Mouse (Mus musculus) forebrain, embryonic 14.5 days (tissue): ENCODE results near the gene Sp9. TPM values are rescaled to one million over a fixed set of nuclear protein-coding genes. Genes with fewer than 3 reads are reported as not detected.

Experiments used
- ATAC-seq: fragments of 200-750 bp; cut with Nextera tagmentation; 2 replicates; pipeline ENCODE4 v1.8.0; 2017; ENCODE audit warnings: mild to moderate bottlenecking, moderate library complexity
- DNase-seq: peaks from one replicate; pipeline ENCODE4 v3.0.0-alpha.2; 2015; ENCODE audit warnings: low spot score
- H3K27ac ChIP-seq: fragments of 300-500 bp; sonication (generic); 2 replicates; pipeline ENCODE4 v1.5.1; 2014; ENCODE audit warnings: low read depth, mild to moderate bottlenecking, control low read depth, low read length, moderate library complexity
- H3K27me3 ChIP-seq: fragments of 300-500 bp; sonication (generic); replicated peaks from 2 replicates; pipeline ENCODE4 v1.6.1; 2014; ENCODE audit warnings: low read length, control low read depth, mixed read lengths; ENCODE audit not compliant: control insufficient read depth, insufficient read depth
- H3K36me3 ChIP-seq: fragments of 300-500 bp; sonication (generic); 2 replicates; pipeline ENCODE4 v1.6.1; 2014; ENCODE audit warnings: low read length, control low read depth; ENCODE audit not compliant: control insufficient read depth, insufficient read depth
- H3K4me1 ChIP-seq: fragments of 300-500 bp; sonication (generic); 2 replicates; pipeline ENCODE4 v1.6.1; 2014; ENCODE audit warnings: antibody characterized with exemption, low read length, control low read depth; ENCODE audit not compliant: control insufficient read depth, insufficient read depth
- H3K4me2 ChIP-seq: fragments of 300-500 bp; sonication (generic); 2 replicates; pipeline ENCODE4 v1.6.1; 2014; ENCODE audit warnings: mild to moderate bottlenecking, control low read depth, low read length
- H3K4me3 ChIP-seq: fragments of 300-500 bp; sonication (generic); 2 replicates; pipeline ENCODE4 v1.5.1; 2014; ENCODE audit warnings: low read depth, low read length, control low read depth
- H3K9ac ChIP-seq: fragments of 300-500 bp; sonication (generic); 2 replicates; pipeline ENCODE4 v1.6.1; 2014; ENCODE audit warnings: mild to moderate bottlenecking, low read length, control low read depth, moderate library complexity
- H3K9me3 ChIP-seq: fragments of 300-500 bp; sonication (generic); replicated peaks from 2 replicates; pipeline ENCODE4 v1.6.1; 2016; ENCODE audit warnings: low read length, control low read depth, mixed read lengths; ENCODE audit not compliant: control insufficient read depth
- WGBS: fragments of 180-500 bp; shearing (Covaris S2); extraction: QIAGEN DNeasy Blood & Tissue Kit; methylation state at CpG from one replicate; pipeline ENCODE4 v1.1.7; 2014; 5-methylcytosine and 5-hydroxymethylcytosine counted together
- polyA plus RNA-seq: library from polyadenylated mRNA; unstranded; fragments of >200 nt; fragmentation: Nextera tagmentation; extraction: Ambion mirVana; gene quantifications from 2 replicates; pipeline ENCODE4 v1.2.1, GENCODE M21; 2014

Sp9 gene
- polyA plus RNA-seq, 1 experiment from 2014 or later, result 10.9 TPM

DNA sequence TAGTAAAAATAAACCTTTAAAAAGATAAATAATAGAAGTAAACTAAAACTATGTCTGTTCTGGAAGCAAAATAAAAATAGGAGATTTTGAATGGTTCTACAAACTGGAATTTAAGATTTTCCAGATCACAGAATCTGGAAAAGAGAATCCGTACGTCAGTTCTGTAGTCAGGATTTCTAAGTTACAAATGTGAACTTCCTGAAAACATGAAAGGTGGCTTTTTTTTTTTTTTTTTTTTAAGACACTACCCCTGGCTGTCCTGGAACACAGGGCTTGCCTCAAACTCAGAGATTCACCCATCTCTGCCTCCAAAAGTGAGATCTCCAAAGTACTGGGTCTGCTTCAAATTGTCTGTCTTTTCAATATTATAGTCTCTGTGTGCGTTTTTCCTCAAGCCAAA lies 42.6 kb downstream of the Sp9 start:
- ATAC-seq (no peak), DNase-seq (no peak)
- Histone ChIP-seq H3K4me2 (no peak overlapping the region), H3K27me3 (no peaks in the 10 kb centered on the region), H3K4me3 (no peak overlapping the region), H3K36me3 (peaks cover 10% of the 10 kb centered on the region; the same call in 1 of the 2 replicates), H3K4me1 (peaks cover 9% of the 10 kb centered on the region; the same call in 1 of the 2 replicates), H3K9me3 (no peaks in the 10 kb centered on the region), H3K27ac (no peak overlapping the region), H3K9ac (no peak overlapping the region)
- 96% methylated on average over 3 of the region's 3 CpGs for WGBS

- H3K27ac ChIP-seq, result no peak overlapping the region
- WGBS, result 90% methylated on average over 9 of the region's 9 CpGs
- no peak for ATAC-seq
Observed at GRCm38 (mm10) chr2:73317426-73317825, 45.7 kb downstream of the Sp9 start.

DNA sequence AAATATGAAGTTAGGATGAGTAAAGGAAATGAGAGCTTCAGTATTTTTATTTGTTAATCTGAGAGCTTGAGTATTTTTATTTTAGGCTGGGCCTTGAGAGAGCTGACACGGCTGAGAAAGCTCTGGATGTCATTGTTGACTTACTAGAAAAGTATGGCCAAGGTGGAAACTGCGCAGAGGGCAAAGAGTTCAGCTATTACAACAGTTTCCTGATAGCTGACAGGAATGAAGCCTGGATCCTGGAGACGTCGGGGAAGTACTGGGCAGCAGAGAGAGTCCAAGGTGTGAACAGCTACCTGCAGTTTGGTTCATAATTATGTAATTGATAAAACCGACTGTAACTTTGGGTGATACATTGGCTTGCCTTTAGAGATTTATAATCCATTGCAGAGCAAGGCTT lies 47.5 kb downstream of the Sp9 start:
- Histone ChIP-seq H3K9me3 (no peaks in the 10 kb centered on the region), H3K4me3 (no peak overlapping the region), H3K36me3 (no peaks in the 10 kb centered on the region), H3K9ac (no peak overlapping the region), H3K4me1 (no peaks in the 10 kb centered on the region), H3K27me3 (no peaks in the 10 kb centered on the region), H3K4me2 (no peak overlapping the region), H3K27ac (no peak overlapping the region)
- no peak for ATAC-seq
- DNase-seq, result no peak
- WGBS, result 90% methylated on average over 5 of the region's 5 CpGs

More at GRCm38 (mm10) chr2:73317426-73317825, 45.7 kb downstream of the Sp9 start:
- no peaks in the 10 kb centered on the region for H3K9me3 ChIP-seq
- no peak overlapping the region for H3K9ac ChIP-seq
- no peak for DNase-seq
- no peaks in the 10 kb centered on the region; the same call in 1 of the 2 replicates for H3K4me1 ChIP-seq
- H3K36me3 ChIP-seq, result no peaks in the 10 kb centered on the region
- H3K4me2 ChIP-seq, result no peak overlapping the region
- H3K4me3 ChIP-seq, result no peak overlapping the region
- H3K27me3 ChIP-seq, result no peaks in the 10 kb centered on the region

- Histone ChIP-seq H3K27ac (no peak overlapping the region), H3K9ac (no peak overlapping the region), H3K4me3 (no peak overlapping the region), H3K36me3 (no peaks in the 10 kb centered on the region), H3K4me2 (no peak overlapping the region), H3K4me1 (no peaks in the 10 kb centered on the region), H3K27me3 (no peaks in the 10 kb centered on the region), H3K9me3 (no peaks in the 10 kb centered on the region)
- DNase-seq (no peak), ATAC-seq (no peak)
- 73% methylated on average over 12 of the region's 12 CpGs for WGBS
Observed at GRCm38 (mm10) chr2:73322991-73323390, 51.3 kb downstream of the Sp9 start.

- 94% methylated on average over 5 of the region's 5 CpGs for WGBS
- no peak overlapping the region for H3K4me3 ChIP-seq
- H3K27ac ChIP-seq, result no peak overlapping the region
- no peak overlapping the region for H3K4me2 ChIP-seq
- H3K36me3 ChIP-seq, result no peaks in the 10 kb centered on the region
- H3K27me3 ChIP-seq, result no peaks in the 10 kb centered on the region
- no peak for ATAC-seq
- H3K9ac ChIP-seq, result no peak overlapping the region
- H3K9me3 ChIP-seq, result no peaks in the 10 kb centered on the region
- H3K4me1 ChIP-seq, result no peaks in the 10 kb centered on the region
- DNase-seq, result no peak
Observed at GRCm38 (mm10) chr2:73325871-73326270, 54.1 kb downstream of the Sp9 start.

Other genes starting within 250 kb of the Sp9 start
- gene Ola1, start 53.0 kb upstream of the Sp9 start, polyA plus RNA-seq, result 80.9 and 92.9 TPM in 2 replicates
- 6.2 and 7.2 TPM in 2 replicates for gene Scrn3, start 40.7 kb downstream of the Sp9 start, polyA plus RNA-seq
- 23.4 and 25.9 TPM in 2 replicates for gene Cir1, start 40.8 kb downstream of the Sp9 start, polyA plus RNA-seq
- gene Gpr155, start 114.6 kb downstream of the Sp9 start, polyA plus RNA-seq, result 9.1 and 9.4 TPM in 2 replicates